Mouse (Mus musculus) hindbrain, embryonic 14.5 days (tissue): ENCODE data around the gene Gm20441. TPM values are rescaled to one million over a fixed set of nuclear protein-coding genes. Genes with fewer than 3 reads are reported as not detected.

Experiments used
- ATAC-seq: fragments of 200-750 bp; cut with Nextera tagmentation; 2 replicates; pipeline ENCODE4 v1.8.0; 2017; ENCODE audit warnings: moderate number of reproducible peaks, mild to moderate bottlenecking, moderate TSS enrichment, moderate library complexity; ENCODE audit not compliant: low FRiP score
- DNase-seq: peaks from one replicate; pipeline ENCODE4 v3.0.0-alpha.2; 2015; ENCODE audit warnings: low spot score
- H3K27ac ChIP-seq: fragments of 300-500 bp; sonication (generic); 2 replicates; pipeline ENCODE4 v1.5.1; 2014; ENCODE audit warnings: mild to moderate bottlenecking, moderate library complexity
- H3K27me3 ChIP-seq: fragments of 300-500 bp; sonication (generic); 2 replicates; pipeline ENCODE4 v1.6.1; 2014; ENCODE audit warnings: mild to moderate bottlenecking, low read length, mixed read lengths; ENCODE audit not compliant: control insufficient read depth, insufficient read depth
- H3K36me3 ChIP-seq: fragments of 300-500 bp; sonication (generic); replicated peaks from 2 replicates; pipeline ENCODE4 v1.6.1; 2014; ENCODE audit not compliant: control insufficient read depth, insufficient read depth
- H3K4me1 ChIP-seq: fragments of 300-500 bp; sonication (generic); replicated peaks from 2 replicates; pipeline ENCODE4 v1.6.1; 2014; ENCODE audit warnings: antibody characterized with exemption, low read length, mixed read lengths; ENCODE audit not compliant: control insufficient read depth, insufficient read depth
- H3K4me2 ChIP-seq: fragments of 300-500 bp; sonication (generic); replicated peaks from 2 replicates; pipeline ENCODE4 v1.6.1; 2014; ENCODE audit warnings: mild to moderate bottlenecking, moderate library complexity
- H3K4me3 ChIP-seq: fragments of 300-500 bp; sonication (generic); replicated peaks from 2 replicates; pipeline ENCODE4 v1.5.1; 2014; ENCODE audit warnings: mild to moderate bottlenecking, low read length
- H3K9ac ChIP-seq: fragments of 300-500 bp; sonication (generic); 2 replicates; pipeline ENCODE4 v1.6.1; 2014
- H3K9me3 ChIP-seq: fragments of 300-500 bp; sonication (generic); 2 replicates; pipeline ENCODE4 v1.6.1; 2016; ENCODE audit warnings: low read length; ENCODE audit not compliant: control insufficient read depth
- WGBS: fragments of 180-500 bp; shearing (Covaris S2); extraction: QIAGEN DNeasy Blood & Tissue Kit; methylation state at CpG from one replicate; pipeline ENCODE4 v1.1.7; 2014; 5-methylcytosine and 5-hydroxymethylcytosine counted together
- polyA plus RNA-seq: library from polyadenylated mRNA; unstranded; fragments of >200 nt; fragmentation: Nextera tagmentation; extraction: Ambion mirVana; gene quantifications from 2 replicates; pipeline ENCODE4 v1.2.1, GENCODE M21; 2014

The Gm20441 gene
- polyA plus RNA-seq, 1 experiment from 2014 or later = not detected

DNA sequence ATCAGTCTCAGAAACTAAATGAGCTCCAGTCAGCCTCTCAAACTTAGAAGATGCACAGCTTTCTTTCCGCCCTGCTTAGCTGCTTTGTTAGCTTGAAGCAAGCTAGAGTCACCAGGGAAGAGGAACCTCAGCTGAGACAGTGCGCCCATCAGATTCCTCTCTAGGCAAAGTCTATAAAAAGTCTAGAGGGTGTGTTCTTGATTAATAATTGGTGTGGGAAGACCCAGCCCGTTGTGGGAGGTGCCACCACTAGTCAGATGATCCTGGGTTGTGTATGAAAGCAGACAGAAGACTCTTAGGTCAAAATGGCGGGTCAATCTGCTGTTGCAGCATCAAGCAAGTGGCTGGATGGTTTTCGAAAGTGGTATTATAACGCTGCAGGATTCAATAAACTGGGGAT lies 13.9 kb downstream of the Gm20441 start:
- DNase-seq = no peak
- Histone ChIP-seq H3K27ac (no peak overlapping the region), H3K9ac (no peak overlapping the region), H3K9me3 (no peaks in the 10 kb centered on the region), H3K36me3 (no peaks in the 10 kb centered on the region), H3K4me3 (no peak overlapping the region), H3K4me2 (no peak overlapping the region), H3K4me1 (peaks cover 15% of the 10 kb centered on the region), H3K27me3 (no peaks in the 10 kb centered on the region)
- 91% methylated on average over 6 of the region's 6 CpGs for WGBS
- ATAC-seq = no peak

DNA sequence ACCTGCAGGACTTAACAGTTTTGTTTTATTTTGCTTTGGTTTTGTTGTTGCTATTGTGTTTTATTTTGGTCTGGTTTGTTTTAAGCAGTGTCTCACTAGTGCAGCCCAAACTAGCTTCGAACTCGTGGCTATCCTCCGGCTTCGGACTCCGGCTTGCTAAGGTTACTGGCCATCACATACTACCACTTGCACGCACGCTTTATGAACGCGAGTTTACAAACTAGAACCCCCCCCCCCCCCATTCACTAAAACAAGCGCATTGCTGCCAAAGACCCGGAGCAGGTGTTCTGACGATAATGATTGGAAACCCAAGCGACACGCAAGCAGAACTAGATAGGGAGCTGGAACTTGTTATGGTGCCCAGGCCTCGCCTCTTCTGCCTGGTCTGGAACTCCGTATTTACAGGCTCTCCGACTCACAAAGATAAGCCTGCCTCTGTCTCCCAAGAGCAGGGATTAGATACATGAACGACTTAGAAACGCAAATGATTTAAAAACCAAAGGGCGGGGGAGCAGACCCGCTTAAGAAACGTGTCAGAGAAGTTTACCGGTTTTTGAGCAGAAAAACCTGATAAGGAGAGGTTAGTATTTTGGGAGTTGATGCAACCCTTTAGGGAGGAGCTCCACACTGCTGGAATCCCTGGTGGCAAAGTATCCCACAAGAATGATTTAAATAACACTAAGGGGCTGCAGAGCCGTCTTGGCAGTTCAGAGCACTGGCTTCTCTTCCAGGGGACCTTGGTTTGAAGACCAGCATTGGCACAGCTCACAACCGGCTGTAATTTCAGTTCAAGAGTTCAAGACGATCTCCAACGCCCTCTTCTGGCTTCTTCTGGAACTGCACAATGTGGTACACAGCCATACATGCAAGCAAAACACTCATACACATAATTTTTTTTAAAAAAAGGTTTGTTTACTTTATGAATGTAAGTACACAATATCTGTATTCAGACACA lies 16.0 kb downstream of the Gm20441 start:
- DNase-seq (peak; percentile 80), ATAC-seq (peak; percentile 2; the same call in 1 of the 2 replicates)
- H3K9me3 ChIP-seq = no peaks in the 10 kb centered on the region
- peaks cover 15% of the 10 kb centered on the region for H3K4me1 ChIP-seq
- H3K4me3 ChIP-seq = peak overlapping the region; percentile 71
- H3K36me3 ChIP-seq = no peaks in the 10 kb centered on the region
- 1% methylated on average over 27 of the region's 27 CpGs for WGBS
- H3K27me3 ChIP-seq = no peaks in the 10 kb centered on the region
- H3K27ac ChIP-seq = peak overlapping the region; percentile 14; the same call in 1 of the 2 replicates
- peak overlapping the region; percentile 48 for H3K9ac ChIP-seq
- peak overlapping the region; percentile 56 for H3K4me2 ChIP-seq

DNA sequence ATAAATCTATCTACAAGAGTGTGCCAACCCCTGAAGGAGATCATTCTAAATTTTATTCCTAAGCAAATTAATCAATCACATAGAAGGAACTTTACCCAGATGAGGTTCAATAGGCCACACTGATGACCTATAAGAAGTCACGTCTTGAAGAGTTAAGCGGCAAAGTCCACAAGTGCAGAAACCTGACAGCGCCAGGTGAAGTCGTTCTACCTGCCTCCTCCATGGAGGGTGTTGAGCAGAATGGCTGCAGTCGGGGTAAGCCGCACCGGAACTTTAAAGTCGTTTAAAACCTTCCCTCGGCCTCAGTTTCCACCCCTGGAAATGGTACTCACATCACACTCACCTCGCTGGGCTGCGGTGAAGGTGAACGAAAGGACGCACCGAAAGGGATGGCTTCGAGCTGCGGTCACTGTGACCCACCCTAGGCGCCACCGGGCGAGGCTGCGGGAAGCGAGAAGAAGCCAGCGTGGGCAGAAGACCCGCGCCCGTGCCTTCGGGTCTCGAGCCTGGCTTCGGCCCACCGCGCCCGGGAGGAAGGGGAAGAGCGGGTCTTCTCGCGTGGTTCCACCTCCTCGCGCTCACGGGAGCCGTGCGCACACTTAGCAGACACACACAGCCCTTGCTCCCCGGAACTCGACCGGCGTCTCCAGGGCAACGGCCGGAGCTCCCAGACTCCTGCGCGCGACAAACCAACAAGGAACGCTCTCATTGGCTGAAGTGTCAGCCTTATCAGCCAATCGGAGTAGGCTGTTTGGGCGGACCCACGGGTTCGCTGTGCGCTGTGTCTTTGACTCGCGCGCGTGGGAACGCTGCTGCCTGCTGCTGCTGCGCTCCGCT lies 16.9 kb downstream of the Gm20441 start, which contains the start of gene Cabin1:
Cabin1 (minus strand) TSS at position 660 of the 837 bp plus-strand sequence.
- Histone ChIP-seq H3K9ac (peak within 1 kb of the TSS; percentile 60), H3K4me1 (peaks cover 15% of the 10 kb centered on the region), H3K4me2 (peak within 1 kb of the TSS; percentile 56), H3K27me3 (no peaks in the 10 kb centered on the region), H3K9me3 (no peaks in the 10 kb centered on the region), H3K4me3 (peak within 1 kb of the TSS; percentile 71), H3K36me3 (no peaks in the 10 kb centered on the region), H3K27ac (peak within 1 kb of the TSS; percentile 78)
- ATAC-seq (peak; percentile 97), DNase-seq (peak; percentile 100)
- under 1% methylated on average over 61 of the region's 61 CpGs for WGBS

DNA sequence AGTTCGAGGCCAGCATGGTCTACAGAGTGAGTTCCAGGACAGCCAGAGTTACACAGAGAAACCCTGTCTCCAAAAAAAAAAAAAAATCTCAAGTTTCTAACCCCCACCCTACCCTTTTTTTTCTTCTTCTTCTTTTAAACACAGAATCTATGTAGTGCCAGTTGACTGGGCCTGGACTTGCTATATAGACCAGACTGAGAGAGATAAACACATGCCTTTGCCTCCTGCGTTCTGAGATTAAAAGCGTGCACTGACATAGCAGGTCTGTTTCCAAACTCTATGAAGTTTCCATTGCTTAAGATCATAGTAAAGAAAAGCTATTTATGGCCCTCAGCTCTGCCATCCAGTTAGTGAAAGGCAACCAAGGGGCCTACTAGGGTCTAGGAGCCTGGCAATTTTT lies 18.3 kb downstream of the Gm20441 start:
- Histone ChIP-seq H3K36me3 (0 out of 2 replicates have a peak, but pooled peaks cover 5% of the 10 kb centered on the region), H3K4me3 (no peak overlapping the region), H3K27me3 (no peaks in the 10 kb centered on the region), H3K9ac (no peak overlapping the region), H3K4me2 (no peak overlapping the region), H3K27ac (no peak overlapping the region), H3K9me3 (no peaks in the 10 kb centered on the region; the same call in 1 of the 2 replicates), H3K4me1 (peaks cover 15% of the 10 kb centered on the region)
- ATAC-seq (no peak), DNase-seq (no peak)
- WGBS = 90% methylated on average over 3 of the region's 3 CpGs

DNA sequence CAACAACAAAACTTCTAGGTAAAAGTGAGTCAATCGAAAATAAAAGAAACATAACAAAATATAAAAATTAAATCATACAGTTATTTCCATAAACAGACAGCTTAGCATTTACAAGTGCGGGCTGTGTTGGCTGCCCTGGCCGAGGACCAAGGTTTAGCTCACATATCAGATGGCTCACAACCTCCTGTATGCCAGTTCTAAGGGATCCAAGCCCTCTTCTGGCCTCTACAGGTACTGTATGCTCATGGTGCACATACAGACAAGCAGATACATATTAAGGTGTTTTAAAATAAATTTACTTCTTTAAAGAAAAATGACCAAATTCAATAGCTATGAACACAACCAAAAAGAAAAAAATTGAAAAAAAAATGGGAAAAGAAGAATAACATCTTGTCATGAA lies 20.4 kb downstream of the Gm20441 start:
- 100% methylated on average over 3 of the region's 3 CpGs for WGBS
- Histone ChIP-seq H3K4me3 (no peak overlapping the region), H3K27ac (no peak overlapping the region), H3K4me1 (peaks cover 15% of the 10 kb centered on the region), H3K4me2 (no peak overlapping the region), H3K9me3 (no peaks in the 10 kb centered on the region; the same call in 1 of the 2 replicates), H3K36me3 (peaks cover 8% of the 10 kb centered on the region), H3K27me3 (no peaks in the 10 kb centered on the region), H3K9ac (no peak overlapping the region)
- DNase-seq (no peak), ATAC-seq (no peak)

DNA sequence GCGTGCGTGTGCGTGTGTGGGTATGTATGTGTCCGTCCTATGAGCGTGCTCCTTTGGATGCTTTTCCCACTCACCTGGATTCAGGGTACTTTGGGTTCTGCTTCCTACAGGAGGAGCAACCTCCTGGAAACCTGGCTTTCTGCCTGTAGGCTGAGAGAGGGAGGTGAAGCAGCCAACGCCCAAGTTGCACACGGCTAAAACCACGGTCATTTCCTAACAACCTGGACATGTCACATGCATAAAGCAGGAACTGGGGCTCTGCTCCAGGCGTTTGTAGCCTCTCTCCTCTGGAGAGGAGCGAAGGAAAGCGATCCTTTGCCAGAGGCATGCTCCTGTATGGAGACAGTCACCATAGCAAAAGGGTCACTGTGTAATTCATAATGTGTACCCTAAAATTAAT lies 24.0 kb downstream of the Gm20441 start:
- no peak overlapping the region for H3K4me2 ChIP-seq

DNA sequence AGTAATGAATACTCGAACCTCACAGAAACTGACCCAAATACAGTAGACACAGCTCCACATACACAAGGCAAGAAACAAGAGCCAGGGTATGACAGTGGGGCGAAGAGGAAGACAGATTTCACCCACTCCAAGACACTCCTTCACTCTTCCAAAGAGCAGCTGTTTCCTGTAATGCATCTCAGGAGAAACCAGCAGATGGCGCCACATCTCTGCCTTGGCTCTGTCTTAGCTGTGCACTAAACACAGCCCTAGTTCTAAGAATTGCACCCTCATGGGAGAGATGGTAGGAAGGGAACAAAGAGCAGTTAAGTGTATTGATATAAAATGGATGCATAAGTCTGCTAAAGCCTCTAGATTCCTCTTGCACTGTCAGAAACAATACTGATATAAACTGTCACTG lies 36.7 kb downstream of the Gm20441 start:
- Histone ChIP-seq H3K36me3 (peaks cover 82% of the 10 kb centered on the region), H3K27ac (0 out of 2 replicates have a peak overlapping the region, but pooled peaks have one; percentile 12), H3K4me2 (no peak overlapping the region), H3K9me3 (no peaks in the 10 kb centered on the region), H3K4me1 (no peaks in the 10 kb centered on the region), H3K27me3 (no peaks in the 10 kb centered on the region), H3K9ac (no peak overlapping the region), H3K4me3 (no peak overlapping the region)
- peak; percentile 91 for DNase-seq
- WGBS = 50% methylated on average over 3 of the region's 3 CpGs
- ATAC-seq = peak; percentile 86

More for the DNA sequence above, 24.0 kb downstream of the Gm20441 start:
- Histone ChIP-seq H3K4me3 (no peak overlapping the region), H3K4me1 (no peaks in the 10 kb centered on the region), H3K36me3 (peaks cover 44% of the 10 kb centered on the region), H3K27ac (no peak overlapping the region), H3K27me3 (no peaks in the 10 kb centered on the region), H3K9ac (no peak overlapping the region), H3K9me3 (no peaks in the 10 kb centered on the region; the same call in 1 of the 2 replicates)
- WGBS = 94% methylated on average over 11 of the region's 11 CpGs
- DNase-seq = no peak
- ATAC-seq = no peak

DNA sequence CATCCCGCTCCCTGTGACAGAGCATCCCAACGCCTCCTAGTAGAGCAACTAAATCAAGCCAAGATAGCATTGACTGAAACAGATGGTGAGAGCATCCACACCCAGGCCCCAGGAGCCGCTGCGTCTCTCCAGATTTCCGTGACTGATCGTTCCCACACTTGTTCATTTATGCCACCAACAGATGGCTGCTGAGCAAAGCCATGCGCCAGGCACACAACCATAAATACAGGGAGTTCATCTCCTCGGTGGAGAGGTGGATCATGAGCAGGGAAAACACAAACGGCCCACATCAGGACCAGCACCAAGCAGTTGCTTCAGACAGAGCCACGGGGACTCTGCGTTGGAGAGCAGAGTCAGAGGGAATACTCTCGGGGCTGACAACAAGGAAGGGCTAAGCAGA lies 37.4 kb downstream of the Gm20441 start:
- DNase-seq (no peak), ATAC-seq (no peak)
- H3K9me3 ChIP-seq = no peaks in the 10 kb centered on the region
- H3K27ac ChIP-seq = no peak overlapping the region
- H3K4me1 ChIP-seq = no peaks in the 10 kb centered on the region
- H3K27me3 ChIP-seq = no peaks in the 10 kb centered on the region
- peaks cover 81% of the 10 kb centered on the region for H3K36me3 ChIP-seq
- no peak overlapping the region for H3K4me3 ChIP-seq
- WGBS = 89% methylated on average over 12 of the region's 12 CpGs
- H3K9ac ChIP-seq = no peak overlapping the region
- H3K4me2 ChIP-seq = no peak overlapping the region

DNA sequence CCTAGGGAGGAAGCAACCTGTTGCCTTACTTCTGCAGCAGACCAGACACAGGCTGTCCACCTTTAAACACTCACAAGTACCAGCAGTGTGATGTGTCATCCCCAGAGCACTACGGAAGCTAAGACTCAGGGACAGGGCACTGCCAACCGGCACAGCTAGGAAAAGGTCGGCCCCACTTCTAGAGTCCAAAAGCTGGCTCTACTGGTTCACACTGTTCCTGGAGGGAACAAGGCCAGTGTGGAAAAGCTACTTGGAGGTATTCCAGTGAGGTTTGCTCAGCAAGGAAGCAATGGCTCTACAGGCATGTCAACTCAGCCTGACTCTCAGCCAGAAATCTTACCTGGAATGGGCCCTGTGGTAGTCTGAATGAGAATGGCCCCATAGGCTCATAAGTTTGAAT lies 39.9 kb downstream of the Gm20441 start:
- H3K9me3 ChIP-seq = no peaks in the 10 kb centered on the region
- no peak overlapping the region for H3K4me2 ChIP-seq
- ATAC-seq (no peak), DNase-seq (no peak)
- no peaks in the 10 kb centered on the region for H3K4me1 ChIP-seq
- peaks cover 79% of the 10 kb centered on the region for H3K36me3 ChIP-seq
- H3K27ac ChIP-seq = no peak overlapping the region
- WGBS = 96% methylated on average over 3 of the region's 3 CpGs
- H3K9ac ChIP-seq = no peak overlapping the region
- no peak overlapping the region for H3K4me3 ChIP-seq
- no peaks in the 10 kb centered on the region for H3K27me3 ChIP-seq
